In genomic region chr6:102121676-102122075, GRCm38 (mm10) we compare ENCODE assay signal across 32 mouse cellular contexts.
"Had no signal": no experiment of that assay in that cellular context is flagged by ENCODE, and none has a peak within 500 bp of the region (broad histone marks: within the 10 kb centered on the region; RNA-seq: fewer than 3 reads in every experiment).

No protein-coding gene starts in this region.

- H3K9ac ChIP-seq: limb, embryonic 12.5 days; limb, embryonic 13.5 days; limb, embryonic 15.5 days; liver, embryonic 12.5 days; liver, embryonic 13.5 days; liver, embryonic 14.5 days; liver, embryonic 15.5 days; liver, postnatal 0 days; lung, embryonic 14.5 days; lung, embryonic 15.5 days; midbrain, embryonic 12.5 days; midbrain, embryonic 13.5 days; midbrain, embryonic 15.5 days; neural tube, embryonic 12.5 days had no signal

- H3K9me3 ChIP-seq: limb, embryonic 10.5 days; limb, embryonic 12.5 days; limb, embryonic 13.5 days; limb, embryonic 15.5 days; liver, embryonic 12.5 days; liver, embryonic 13.5 days; liver, embryonic 15.5 days; lung, embryonic 15.5 days; megakaryocyte, embryonic 14.5 days; midbrain, embryonic 10.5 days; midbrain, embryonic 12.5 days; midbrain, embryonic 13.5 days; midbrain, embryonic 15.5 days; neural tube, embryonic 12.5 days had no signal

- ATAC-seq: liver, embryonic 12.5 days; liver, postnatal 0 days; lung, postnatal 0 days; midbrain, embryonic 13.5 days; midbrain, embryonic 15.5 days; midbrain, embryonic 16.5 days had no signal

- H3K27me3 ChIP-seq: limb, embryonic 12.5 days; limb, embryonic 13.5 days; limb, embryonic 15.5 days; liver, embryonic 12.5 days; liver, embryonic 13.5 days; liver, embryonic 15.5 days; lung, embryonic 15.5 days; megakaryocyte, embryonic 14.5 days; midbrain, embryonic 12.5 days; midbrain, embryonic 13.5 days; midbrain, embryonic 15.5 days; neural tube, embryonic 12.5 days had no signal

- H3K4me1 ChIP-seq: limb, embryonic 10.5 days; limb, embryonic 12.5 days; limb, embryonic 13.5 days; limb, embryonic 15.5 days; liver, embryonic 12.5 days; liver, embryonic 13.5 days; liver, embryonic 15.5 days; lung, embryonic 15.5 days; megakaryocyte, embryonic 14.5 days; midbrain, embryonic 10.5 days; midbrain, embryonic 12.5 days; midbrain, embryonic 13.5 days; midbrain, embryonic 15.5 days; neural tube, embryonic 12.5 days had no signal

- H3K27ac ChIP-seq: limb, embryonic 10.5 days; limb, embryonic 12.5 days; limb, embryonic 13.5 days; limb, embryonic 15.5 days; liver, embryonic 12.5 days; liver, embryonic 13.5 days; liver, embryonic 14.5 days; liver, embryonic 15.5 days; lung, embryonic 15.5 days; macrophage; midbrain, embryonic 10.5 days; midbrain, embryonic 12.5 days; midbrain, embryonic 13.5 days; midbrain, embryonic 15.5 days; neural tube, embryonic 12.5 days had no signal

- DNase-seq: left cerebral cortex, postnatal 4 days; liver; liver, embryonic 13.5 days; liver, postnatal 0 days; lung, adult 18-20 months; lung, adult 2 months; lung, embryonic 14.5 days; lung, postnatal 10 days; lung, postnatal 14 days; lung, postnatal 36 days; lung, postnatal 4 days; midbrain, embryonic 14.5 days had no signal

- H3K4me3 ChIP-seq: limb, embryonic 10.5 days; limb, embryonic 12.5 days; limb, embryonic 13.5 days; limb, embryonic 15.5 days; liver, embryonic 12.5 days; liver, embryonic 13.5 days; liver, embryonic 15.5 days; lung, embryonic 15.5 days; megakaryocyte, embryonic 14.5 days; midbrain, embryonic 10.5 days; midbrain, embryonic 12.5 days; midbrain, embryonic 13.5 days; midbrain, embryonic 15.5 days; myocyte; neural tube, embryonic 12.5 days had no signal

- H3K4me2 ChIP-seq: limb, embryonic 12.5 days; limb, embryonic 13.5 days; limb, embryonic 15.5 days; liver, embryonic 11.5 days; liver, embryonic 12.5 days; liver, embryonic 13.5 days; liver, embryonic 15.5 days; lung, embryonic 14.5 days; lung, embryonic 15.5 days; midbrain, embryonic 11.5 days; midbrain, embryonic 12.5 days; midbrain, embryonic 13.5 days; midbrain, embryonic 15.5 days; neural tube, embryonic 12.5 days had no signal

- H3K36me3 ChIP-seq: limb, embryonic 10.5 days; limb, embryonic 12.5 days; limb, embryonic 13.5 days; limb, embryonic 15.5 days; liver, embryonic 12.5 days; liver, embryonic 13.5 days; liver, embryonic 15.5 days; lung, embryonic 15.5 days; midbrain, embryonic 10.5 days; midbrain, embryonic 12.5 days; midbrain, embryonic 13.5 days; midbrain, embryonic 15.5 days; neural tube, embryonic 12.5 days had no signal
